ENCODE assay signal across 9 mouse cellular contexts in genomic region chr3:104791017-104791416, GRCm38 (mm10). TPM values are rescaled to one million over a fixed set of nuclear protein-coding genes. Genes with fewer than 3 reads are reported as not detected.
DNase-seq lines count a peak whose midpoint lies in the region; ATAC-seq lines count a peak whose summit lies in the region.
"Had no signal": no experiment of that assay in that cellular context is flagged by ENCODE, and none has a peak within 500 bp of the region (broad histone marks: within the 10 kb centered on the region; RNA-seq: fewer than 3 reads in every experiment).

No protein-coding gene starts in this region.

- H3K9me3 ChIP-seq in heart, embryonic 12.5 days (replicated peaks), result no peaks in the 10 kb centered on the region
- no peaks in the 10 kb centered on the region for H3K9me3 ChIP-seq in hindbrain, embryonic 11.5 days (ENCODE audit: control insufficient read depth, low read length)
- no peaks in the 10 kb centered on the region for H3K9me3 ChIP-seq in midbrain, embryonic 11.5 days (ENCODE audit: control insufficient read depth, low read length)

- H3K27me3 ChIP-seq in heart, embryonic 12.5 days (replicated peaks), result no peaks in the 10 kb centered on the region
- no peaks in the 10 kb centered on the region; the same call in 1 of the 2 replicates for H3K27me3 ChIP-seq in hindbrain, embryonic 11.5 days (ENCODE audit: control insufficient read depth, insufficient read depth, low read length)
- peaks cover 5% of the 10 kb centered on the region; the same call in 1 of the 2 replicates for H3K27me3 ChIP-seq in midbrain, embryonic 11.5 days (ENCODE audit: control insufficient read depth, insufficient read depth, low read length)

- H3K36me3 ChIP-seq in heart, embryonic 12.5 days, result peaks cover 38% of the 10 kb centered on the region
- H3K36me3 ChIP-seq in hindbrain, embryonic 11.5 days (ENCODE audit: control insufficient read depth, insufficient read depth, low read length), result no peaks in the 10 kb centered on the region
- H3K36me3 ChIP-seq in midbrain, embryonic 11.5 days (ENCODE audit: control insufficient read depth, insufficient read depth, low read length), result no peaks in the 10 kb centered on the region

- H3K4me2 ChIP-seq in heart, embryonic 12.5 days, result peak overlapping the region; percentile 85
- H3K4me2 ChIP-seq in hindbrain, embryonic 11.5 days (replicated peaks; ENCODE audit: low read depth, low read length), result peak overlapping the region; percentile 93
- peak overlapping the region; percentile 86 for H3K4me2 ChIP-seq in midbrain, embryonic 11.5 days

- intact Hi-C loops in heart, postnatal 25 days (cut with DNase I), result no loop called here

- H3K27ac ChIP-seq in heart, embryonic 12.5 days (ENCODE audit: poor library complexity, severe bottlenecking), result peak overlapping the region; percentile 92
- H3K27ac ChIP-seq in brown adipose tissue, adult 24 weeks (replicated peaks; ENCODE audit: low read depth, low read length), result peak overlapping the region; percentile 99
- no peak overlapping the region for H3K27ac ChIP-seq in hindbrain, embryonic 11.5 days (ENCODE audit: low read depth, low read length)
- no peak overlapping the region for H3K27ac ChIP-seq in midbrain, embryonic 11.5 days (ENCODE audit: low read depth, low read length)
- H3K27ac ChIP-seq: liver, embryonic 14.5 days had no signal

- 19% methylated on average over 4 of the region's 4 CpGs for WGBS in heart, embryonic 12.5 days
- 19% methylated on average over 4 of the region's 4 CpGs for WGBS in hindbrain, embryonic 11.5 days
- WGBS in midbrain, embryonic 11.5 days, result 13% methylated on average over 4 of the region's 4 CpGs

- H3K9ac ChIP-seq in heart, embryonic 12.5 days, result peak overlapping the region; percentile 92
- peak overlapping the region; percentile 31 for H3K9ac ChIP-seq in hindbrain, embryonic 11.5 days (ENCODE audit: low read depth, low read length)
- peak overlapping the region; percentile 24 for H3K9ac ChIP-seq in midbrain, embryonic 11.5 days (ENCODE audit: low read length)
- H3K9ac ChIP-seq: liver, embryonic 14.5 days had no signal

- peaks cover 68% of the 10 kb centered on the region for H3K4me1 ChIP-seq in heart, embryonic 12.5 days (replicated peaks)
- peaks cover 23% of the 10 kb centered on the region for H3K4me1 ChIP-seq in brown adipose tissue, adult 24 weeks (ENCODE audit: control insufficient read depth, insufficient read depth, insufficient read length, low read length)
- no peaks in the 10 kb centered on the region for H3K4me1 ChIP-seq in hindbrain, embryonic 11.5 days (replicated peaks; ENCODE audit: control insufficient read depth, insufficient read depth, low read length)
- H3K4me1 ChIP-seq in midbrain, embryonic 11.5 days (ENCODE audit: control insufficient read depth, insufficient read depth, low read length), result peaks cover 24% of the 10 kb centered on the region

- DNase-seq in heart, postnatal 25 days (ENCODE audit: low spot score), result no peak
- DNase-seq in hindbrain, embryonic 11.5 days (ENCODE audit: low spot score), result no peak
- DNase-seq in midbrain, embryonic 11.5 days (ENCODE audit: low spot score, missing footprints), result peak; percentile 76
- no peak for DNase-seq in cerebellum, adult 18-20 months
- no peak for DNase-seq in adrenal gland, postnatal 4 days (ENCODE audit: low spot score in 2 of 2)
- DNase-seq in right cerebral cortex, postnatal 36 days (ENCODE audit: low spot score in 2 of 2), result no peak

- H3K4me3 ChIP-seq in heart, embryonic 12.5 days, result peak overlapping the region; percentile 77
- peak overlapping the region; percentile 92 for H3K4me3 ChIP-seq in brown adipose tissue, adult 24 weeks (ENCODE audit: insufficient read depth, low read depth, low read length)
- H3K4me3 ChIP-seq in hindbrain, embryonic 11.5 days (ENCODE audit: low read depth, low read length), result 0 out of 2 replicates have a peak overlapping the region, but pooled peaks have one; percentile 13
- no peak overlapping the region for H3K4me3 ChIP-seq in midbrain, embryonic 11.5 days (ENCODE audit: low read depth, low read length)

- ATAC-seq in heart, embryonic 12.5 days (ENCODE audit: insufficient number of reproducible peaks, low FRiP score), result no peak
- ATAC-seq in hindbrain, embryonic 11.5 days (ENCODE audit: low FRiP score), result no peak
- ATAC-seq in midbrain, embryonic 11.5 days (ENCODE audit: low FRiP score), result no peak

RNA-seq across cellular contexts. Expression of gene Rhoc, which starts 2.8 kb away (rescaled TPM):
- polyA plus RNA-seq in heart, embryonic 12.5 days (2016; fragmentation: Nextera tagmentation; extraction: Ambion mirVana), result 260 and 269 TPM in 2 replicates
- 100 to 1,000 TPM in 1 of 2 experiments, 10 to 100 TPM in 1; 96.9 to 108 TPM for total RNA-seq in heart, postnatal 25 days (2021)
- 42.7 and 56.0 TPM in 2 replicates for polyA plus RNA-seq in brown adipose tissue, adult 24 weeks (2012; ENCODE audit: insufficient read depth, insufficient read length, missing spikeins)
- 99.1 and 105 TPM in 2 replicates for polyA plus RNA-seq in hindbrain, embryonic 11.5 days (2014; fragmentation: Nextera tagmentation; extraction: Ambion mirVana)
- polyA plus RNA-seq in midbrain, embryonic 11.5 days (2014; fragmentation: Nextera tagmentation; extraction: Ambion mirVana), result 78.2 and 82.0 TPM in 2 replicates
- total RNA-seq in adrenal gland, postnatal 4 days (2021), result 100 to 1,000 TPM; 190 to 195 TPM

RNA-seq across cellular contexts. Expression of gene Fam19a3, which starts 9.4 kb away (rescaled TPM):
- polyA plus RNA-seq in heart, embryonic 12.5 days (2016; fragmentation: Nextera tagmentation; extraction: Ambion mirVana), result 1.3 and 1.6 TPM in 2 replicates
- total RNA-seq in heart, postnatal 25 days (2021), result 1 to 10 TPM; 2.5 to 3.0 TPM
- polyA plus RNA-seq in brown adipose tissue, adult 24 weeks (2012; ENCODE audit: insufficient read depth, insufficient read length, missing spikeins), result 0.24 and 0.25 TPM in 2 replicates
- 0.09 TPM in 1 of 2 replicates, not detected in the other for polyA plus RNA-seq in hindbrain, embryonic 11.5 days (2014; fragmentation: Nextera tagmentation; extraction: Ambion mirVana)
- not detected in 2 replicates for polyA plus RNA-seq in midbrain, embryonic 11.5 days (2014; fragmentation: Nextera tagmentation; extraction: Ambion mirVana)
- total RNA-seq in adrenal gland, postnatal 4 days (2021), result 1 to 10 TPM; 1.2 to 1.3 TPM

RNA-seq across cellular contexts. Expression of gene Ppm1j, which starts 10.2 kb away (rescaled TPM):
- 39.2 and 39.3 TPM in 2 replicates for polyA plus RNA-seq in heart, embryonic 12.5 days (2016; fragmentation: Nextera tagmentation; extraction: Ambion mirVana)
- 10 to 100 TPM; 22.4 to 26.6 TPM for total RNA-seq in heart, postnatal 25 days (2021)
- polyA plus RNA-seq in brown adipose tissue, adult 24 weeks (2012; ENCODE audit: insufficient read depth, insufficient read length, missing spikeins), result not detected in 2 replicates
- 0.48 and 1.3 TPM in 2 replicates for polyA plus RNA-seq in hindbrain, embryonic 11.5 days (2014; fragmentation: Nextera tagmentation; extraction: Ambion mirVana)
- 0.44 and 0.97 TPM in 2 replicates for polyA plus RNA-seq in midbrain, embryonic 11.5 days (2014; fragmentation: Nextera tagmentation; extraction: Ambion mirVana)
- total RNA-seq in adrenal gland, postnatal 4 days (2021), result 1 to 10 TPM; 8.8 to 9.2 TPM

RNA-seq across cellular contexts. Expression of gene Mov10, which starts 27.3 kb away (rescaled TPM):
- polyA plus RNA-seq in heart, embryonic 12.5 days (2016; fragmentation: Nextera tagmentation; extraction: Ambion mirVana), result 43.4 and 45.0 TPM in 2 replicates
- 1 to 10 TPM; 6.2 to 6.3 TPM for total RNA-seq in heart, postnatal 25 days (2021)
- polyA plus RNA-seq in brown adipose tissue, adult 24 weeks (2012; ENCODE audit: insufficient read depth, insufficient read length, missing spikeins), result 1.2 and 1.5 TPM in 2 replicates
- 15.1 and 15.2 TPM in 2 replicates for polyA plus RNA-seq in hindbrain, embryonic 11.5 days (2014; fragmentation: Nextera tagmentation; extraction: Ambion mirVana)
- polyA plus RNA-seq in midbrain, embryonic 11.5 days (2014; fragmentation: Nextera tagmentation; extraction: Ambion mirVana), result 9.5 and 9.9 TPM in 2 replicates
- total RNA-seq in adrenal gland, postnatal 4 days (2021), result 10 to 100 TPM; 49.0 to 52.8 TPM

Comparison
In these comparisons a context has a peak if more than half of its experiments do, and no peak if none do; other contexts are left out.
1. H3K27ac ChIP-seq: peak in heart, embryonic 12.5 days (single experiment) and brown adipose tissue, adult 24 weeks (single experiment); none in hindbrain, embryonic 11.5 days (single experiment) and midbrain, embryonic 11.5 days (single experiment).
2. H3K9ac ChIP-seq: peak in every context shown above with its lines; median percentile 92 in heart, embryonic 12.5 days; 31 in hindbrain, embryonic 11.5 days; 24 in midbrain, embryonic 11.5 days.
3. RNA of gene Ppm1j, which starts 10.2 kb away (polyA plus RNA-seq): 39.2 to 39.3 TPM in heart, embryonic 12.5 days; 0.44 to 0.97 TPM in midbrain, embryonic 11.5 days, not detected in brown adipose tissue, adult 24 weeks and 0.48 to 1.3 TPM in hindbrain, embryonic 11.5 days; every median in the first group is over 10 times any median in the second.
4. Peak in every context shown above with its lines, with median percentiles within 50 percentile points of each other: H3K4me2 ChIP-seq.